Mouse (Mus musculus) C2C12 (cell line): ENCODE measurements around the gene Gm45337. TPM values are rescaled to one million over a fixed set of nuclear protein-coding genes. Genes with fewer than 3 reads are reported as not detected.
"Not testable (repeated sequence)": the region's sequence is repeated elsewhere in the genome, so short reads cannot be mapped to it uniquely, and the experiment has no call there.

Experiments
- H3K27me3 ChIP-seq: one replicate; pipeline ENCODE4 v1.6.1; 2011; ENCODE audit not compliant: control insufficient read depth, insufficient read depth, insufficient read length
- H3K36me3 ChIP-seq: one replicate; pipeline ENCODE4 v1.6.1; 2011; ENCODE audit not compliant: control insufficient read depth, insufficient read depth
- H3K4me3 ChIP-seq: one replicate; pipeline ENCODE4 v1.5.1; 2011; ENCODE audit warnings: mild to moderate bottlenecking, control low read depth; ENCODE audit not compliant: poor library complexity, insufficient read depth, severe bottlenecking
- H3K79me2 ChIP-seq: one replicate; pipeline ENCODE4 v1.6.1; 2011; ENCODE audit not compliant: control insufficient read depth, insufficient read depth
- H3K79me3 ChIP-seq: one replicate; pipeline ENCODE4 v1.6.1; 2011; ENCODE audit warnings: low read depth, control low read depth
- H3ac ChIP-seq: one replicate; pipeline ENCODE3; 2011; ENCODE audit warnings: low read depth; ENCODE audit not compliant: control insufficient read depth, insufficient read length
- CEBPB ChIP-seq: IDR thresholded peaks from one replicate; pipeline ENCODE4 v1.6.1; 2011; ENCODE audit warnings: low read depth, mild to moderate bottlenecking, control low read depth, moderate library complexity
- CTCF ChIP-seq: IDR thresholded peaks from one replicate; pipeline ENCODE4 v1.5.1; 2011; ENCODE audit not compliant: control insufficient read depth, insufficient read depth, insufficient read length
- FOSL1 ChIP-seq: IDR thresholded peaks from one replicate; pipeline ENCODE4 v1.8.0; 2011; ENCODE audit warnings: mild to moderate bottlenecking, low read length; ENCODE audit not compliant: poor library complexity, insufficient read depth, severe bottlenecking
- MAX ChIP-seq: IDR thresholded peaks from one replicate; pipeline ENCODE4 v1.6.1; 2011; ENCODE audit warnings: mild to moderate bottlenecking, control low read depth
- MYOD1 ChIP-seq: IDR thresholded peaks from one replicate; pipeline ENCODE4 v1.6.1; 2011; ENCODE audit warnings: low read depth; ENCODE audit not compliant: control insufficient read depth, insufficient read length
- MYOG ChIP-seq: IDR thresholded peaks from one replicate; pipeline ENCODE4 v1.6.1; 2011; ENCODE audit not compliant: control insufficient read depth, insufficient read length; ENCODE audit errors: extremely low read depth
- USF1 ChIP-seq: IDR thresholded peaks from one replicate; pipeline ENCODE4 v1.6.1; 2011; ENCODE audit warnings: low read depth, mild to moderate bottlenecking, control low read depth, moderate library complexity
- polyA plus RNA-seq: library from polyadenylated mRNA; unstranded; fragments of >200 nt; fragmentation: generic; extraction: Trizol; gene quantifications from one replicate; pipeline ENCODE4 v1.2.1, GENCODE M21; 2012; ENCODE audit warnings: missing spikeins

Gm45337 gene
- polyA plus RNA-seq, 1 experiment = not detected

DNA sequence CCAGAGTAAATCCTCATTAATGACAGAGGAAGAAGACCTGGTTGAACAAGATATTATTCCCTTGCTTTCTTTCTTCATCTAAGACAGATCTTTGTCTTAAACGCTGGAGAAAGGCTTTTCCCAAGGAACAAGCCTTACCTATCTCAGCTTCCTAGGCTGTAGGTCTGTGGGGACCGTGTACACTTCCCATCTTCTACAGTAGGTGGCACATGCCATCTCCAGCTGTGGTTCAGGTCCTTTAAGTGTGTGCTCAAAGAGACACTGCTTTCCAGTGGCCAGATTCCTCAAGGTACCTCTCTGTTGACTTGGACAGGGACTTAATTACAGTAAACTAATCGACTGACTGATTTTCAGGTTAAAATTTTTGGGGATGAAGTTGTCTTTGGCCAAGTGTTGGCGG is 15.6 kb downstream of the Gm45337 start:
- no peak for TF ChIP-seq FOSL1
- no peak for TF ChIP-seq MYOG
- no peak for TF ChIP-seq MAX
- TF ChIP-seq MYOD1 = no peak
- no peak for TF ChIP-seq CTCF
- no peak for TF ChIP-seq CEBPB
- no peak for TF ChIP-seq USF1
- no peak overlapping the region for H3ac ChIP-seq
- H3K4me3 ChIP-seq = no peak overlapping the region
- peaks cover 33% of the 10 kb centered on the region for H3K27me3 ChIP-seq
- no peaks in the 10 kb centered on the region for H3K36me3 ChIP-seq
- H3K79me2 ChIP-seq = no peaks in the 10 kb centered on the region
- H3K79me3 ChIP-seq = no peaks in the 10 kb centered on the region

DNA sequence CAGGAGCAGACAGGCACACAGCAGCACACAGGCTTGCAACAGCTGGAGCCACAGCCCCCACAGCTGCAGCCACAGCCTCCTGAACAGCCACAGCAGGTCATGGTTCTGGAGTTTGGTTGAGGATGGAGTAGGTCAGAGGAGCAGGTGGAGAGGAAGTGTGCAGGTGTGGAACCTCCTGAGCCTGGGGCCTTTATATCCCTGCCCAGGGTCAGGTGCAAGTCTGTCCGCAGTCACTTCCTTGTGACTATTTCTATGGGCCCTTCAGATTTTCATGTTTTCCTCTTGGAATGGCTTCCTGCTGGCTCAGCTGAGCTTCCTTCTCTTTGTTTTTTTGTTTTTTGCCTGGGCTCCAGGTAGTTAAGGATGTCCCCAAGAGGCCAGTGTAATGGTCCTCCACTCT is 23.8 kb downstream of the Gm45337 start, which contains the start of gene Gm45618:
Gm45618 (minus strand) TSS at position 101 of the 400 bp plus-strand sequence.
- H3K79me3 ChIP-seq, H3K4me3 ChIP-seq, H3K79me2 ChIP-seq, H3K36me3 ChIP-seq, H3ac ChIP-seq: not testable (repeated sequence)
- H3K27me3 ChIP-seq = peaks cover 26% of the 10 kb centered on the region

DNA sequence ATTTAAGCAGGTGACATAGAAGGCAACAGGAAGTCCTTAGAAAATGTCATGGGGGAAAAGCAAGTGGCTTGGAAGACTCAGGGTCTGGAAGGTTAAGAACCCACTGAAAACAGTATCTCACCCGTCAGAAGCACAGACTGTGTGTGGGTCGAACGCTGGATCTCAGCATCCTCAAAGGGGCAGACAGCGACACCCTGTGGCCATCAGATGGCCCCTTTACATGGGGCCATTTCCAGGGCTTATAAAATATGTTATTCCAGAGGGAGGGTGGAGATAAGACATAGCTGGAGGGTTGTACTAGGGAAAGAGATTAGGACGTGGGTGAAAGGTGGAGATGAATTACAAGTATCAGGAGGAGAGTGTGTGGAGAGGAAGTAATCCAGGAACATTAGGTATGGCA is 24.8 kb downstream of the Gm45337 start:
- Histone ChIP-seq H3K79me3 (no peaks in the 10 kb centered on the region), H3K79me2 (no peaks in the 10 kb centered on the region), H3K27me3 (peaks cover 25% of the 10 kb centered on the region), H3K4me3 (no peak overlapping the region), H3ac (no peak overlapping the region), H3K36me3 (no peaks in the 10 kb centered on the region)
- TF ChIP-seq CTCF = peak; percentile 34
- no peak for TF ChIP-seq MYOD1

DNA sequence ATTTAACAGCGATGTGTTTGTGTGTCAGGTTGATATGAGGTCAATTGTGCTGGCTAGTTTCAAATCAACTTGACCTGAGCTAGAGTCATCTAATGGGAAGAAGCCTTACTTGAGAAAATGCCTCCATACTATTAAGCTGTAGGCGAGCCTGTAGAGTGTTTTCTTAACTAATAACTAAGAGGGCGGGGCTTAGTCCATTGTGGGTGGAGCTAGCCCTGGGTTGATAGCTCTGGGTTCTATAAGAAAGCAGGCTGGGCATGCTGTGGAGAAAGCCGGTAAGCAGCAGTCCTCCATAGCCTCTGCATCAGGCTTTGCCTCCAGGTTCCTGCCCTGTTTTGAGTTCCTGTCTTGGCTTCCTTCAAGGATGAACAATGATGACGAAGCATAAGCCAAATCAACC is 39.7 kb downstream of the Gm45337 start:
- no peaks in the 10 kb centered on the region for H3K79me3 ChIP-seq
- H3K4me3 ChIP-seq = no peak overlapping the region
- H3K36me3 ChIP-seq = no peaks in the 10 kb centered on the region
- no peak overlapping the region for H3ac ChIP-seq
- H3K27me3 ChIP-seq = peaks cover 10% of the 10 kb centered on the region
- H3K79me2 ChIP-seq = no peaks in the 10 kb centered on the region
- TF ChIP-seq CEBPB = no peak
- TF ChIP-seq FOSL1 = no peak
- no peak for TF ChIP-seq USF1
- TF ChIP-seq CTCF = no peak
- no peak for TF ChIP-seq MAX

DNA sequence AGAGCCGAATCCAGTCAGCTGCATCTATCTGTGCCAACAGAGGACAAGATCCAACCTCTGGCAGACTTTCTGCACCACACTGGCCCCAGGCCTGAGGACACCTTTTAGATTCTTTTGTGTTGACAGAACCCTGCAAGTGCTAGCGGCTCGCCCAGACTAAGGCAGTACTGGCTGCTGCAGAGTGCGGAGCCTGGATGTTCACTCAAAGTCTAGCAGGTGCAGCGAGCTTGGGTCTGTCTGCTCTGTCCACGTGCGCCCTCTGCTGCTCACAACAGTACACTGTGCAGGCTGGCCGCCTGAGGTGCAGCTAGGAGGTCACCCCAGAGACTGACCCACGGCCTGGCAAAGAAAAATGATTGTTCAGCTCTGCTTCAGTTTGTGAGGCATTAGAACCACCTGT is 46.6 kb downstream of the Gm45337 start:
- Histone ChIP-seq H3K79me2 (peaks cover 7% of the 10 kb centered on the region), H3K36me3 (no peaks in the 10 kb centered on the region), H3K4me3 (no peak overlapping the region), H3ac (no peak overlapping the region), H3K79me3 (no peaks in the 10 kb centered on the region), H3K27me3 (peaks cover 23% of the 10 kb centered on the region)
- no peak for TF ChIP-seq USF1
- TF ChIP-seq MYOD1 = peak; percentile 7
- peak; percentile 98 for TF ChIP-seq CTCF
- TF ChIP-seq FOSL1 = no peak
- no peak for TF ChIP-seq MYOG
- TF ChIP-seq CEBPB = no peak
- TF ChIP-seq MAX = no peak

DNA sequence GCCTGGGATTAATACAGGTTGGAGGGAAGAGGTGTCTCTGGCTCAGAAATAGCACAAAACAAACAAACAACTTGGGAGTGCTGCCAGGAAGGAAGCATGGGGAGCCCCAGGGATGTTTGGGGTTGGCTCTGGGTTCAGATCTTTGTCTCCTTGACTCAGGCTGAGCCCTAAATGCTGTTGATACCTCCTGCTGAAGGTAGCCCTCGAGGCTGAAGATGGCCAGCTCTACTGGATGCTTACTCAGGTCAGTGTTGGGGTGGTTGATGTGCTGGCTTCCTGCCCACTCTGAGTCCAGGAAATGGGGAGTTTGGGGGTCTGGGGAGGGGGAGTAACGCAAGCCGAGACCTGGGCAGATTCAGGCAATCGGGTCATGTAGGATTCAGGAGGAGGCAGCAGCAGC is 47.7 kb downstream of the Gm45337 start:
- Histone ChIP-seq H3K79me3 (no peaks in the 10 kb centered on the region), H3K36me3 (no peaks in the 10 kb centered on the region), H3K4me3 (no peak overlapping the region), H3K27me3 (peaks cover 23% of the 10 kb centered on the region), H3ac (no peak overlapping the region), H3K79me2 (peaks cover 17% of the 10 kb centered on the region)
- TF ChIP-seq FOSL1 = no peak
- TF ChIP-seq CTCF = no peak
- TF ChIP-seq USF1 = no peak
- no peak for TF ChIP-seq MAX
- no peak for TF ChIP-seq MYOD1
- no peak for TF ChIP-seq MYOG
- no peak for TF ChIP-seq CEBPB
